Mouse (Mus musculus) cerebellum, adult 9-10 months (tissue): Measurements from ENCODE around the gene Mtmr11.

Source experiments
- DNase-seq: peaks from one replicate; pipeline ENCODE4 v3.0.0; 2022

The Mtmr11 gene

DNA sequence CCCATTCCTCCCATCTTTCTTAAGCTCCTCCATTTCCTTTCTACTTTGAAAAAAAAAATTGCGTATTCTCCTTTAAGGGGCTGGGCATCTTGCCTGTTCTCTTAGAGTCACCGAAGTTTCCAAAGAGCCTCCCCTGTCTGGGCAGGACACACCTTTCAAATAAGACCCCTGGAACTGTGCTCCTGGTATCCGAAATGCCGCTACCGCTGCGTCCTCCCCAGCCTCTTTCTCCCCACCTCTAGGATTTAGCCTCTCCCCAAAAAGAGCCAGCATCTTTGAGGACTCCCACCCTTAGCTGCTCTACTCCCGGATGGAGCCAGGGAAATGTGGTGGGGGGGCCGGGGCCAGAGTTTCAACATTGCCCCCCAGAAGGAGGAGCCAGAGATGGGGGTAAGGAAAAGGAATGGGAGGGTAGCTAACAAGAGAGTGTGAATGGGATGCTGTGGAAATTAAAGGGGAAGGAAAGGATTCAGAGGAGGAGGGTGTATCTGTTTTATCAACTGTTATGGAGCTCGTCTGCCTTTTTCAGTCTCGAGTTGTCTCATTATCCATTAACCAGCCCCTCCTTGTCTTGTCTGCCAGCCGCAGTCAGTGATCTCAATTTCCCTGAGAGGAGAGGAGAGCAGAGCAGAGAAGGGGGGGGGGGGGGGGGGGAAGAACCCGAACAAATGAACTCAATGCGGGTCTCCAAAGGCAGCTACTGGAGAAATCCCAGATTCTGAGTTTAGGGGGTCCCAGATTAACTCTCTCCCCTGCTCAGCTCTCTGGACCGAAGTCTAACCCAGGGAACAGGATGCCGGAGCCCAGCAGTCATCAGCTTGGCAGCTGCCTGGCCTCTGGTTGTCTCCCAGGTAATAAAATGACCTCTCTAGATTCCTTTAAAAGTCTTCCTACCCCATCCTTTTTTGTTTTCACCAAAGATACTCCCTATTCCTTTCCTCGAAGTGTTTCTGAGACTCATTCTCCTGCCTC lies at the start of gene Mtmr11:
Gene Mtmr11 (plus strand): TSS at position 136 of the 972 bp plus-strand sequence.
- DNase-seq, result peak; percentile 57

DNA sequence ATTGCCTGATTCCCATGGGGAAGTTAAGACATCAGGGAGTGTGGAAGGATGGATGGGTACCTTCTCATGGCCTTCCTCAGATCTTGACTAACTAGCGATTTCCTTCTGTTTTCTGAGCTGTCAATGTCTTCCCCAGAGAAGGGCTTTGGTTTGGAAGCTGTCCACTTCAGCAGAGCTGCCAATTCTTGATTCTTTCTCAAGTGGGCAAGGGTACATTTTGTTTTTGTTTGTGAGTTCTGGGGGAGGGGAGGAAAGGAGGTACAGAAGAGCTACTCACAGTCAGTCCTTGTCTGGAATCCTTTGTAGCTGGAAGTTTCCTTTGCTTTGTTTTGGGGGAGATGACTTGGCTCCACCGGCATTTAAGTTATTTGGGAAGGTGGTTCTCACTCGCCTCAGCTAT lies 48.6 kb upstream of the Mtmr11 start:
- no peak for DNase-seq

DNA sequence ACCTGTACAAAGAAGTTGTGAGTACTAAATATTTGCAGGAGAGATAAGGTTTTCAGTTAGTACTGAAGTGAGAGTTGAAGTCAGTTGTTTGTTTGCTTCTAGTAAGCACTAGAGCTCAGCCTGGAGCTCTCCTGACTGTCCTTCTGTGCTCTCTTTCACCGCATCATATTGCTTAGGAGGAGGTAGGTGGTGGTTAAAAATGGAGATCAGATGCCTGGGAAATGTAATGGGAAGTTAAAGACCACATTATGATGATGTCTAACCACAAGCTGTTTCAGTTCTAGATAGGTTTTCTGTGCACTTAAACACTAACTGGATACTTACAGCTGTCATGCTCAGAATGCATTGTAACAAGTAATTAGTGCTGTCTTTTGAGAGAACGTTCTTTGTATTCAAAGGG lies 43.7 kb upstream of the Mtmr11 start:
- DNase-seq, result no peak

DNA sequence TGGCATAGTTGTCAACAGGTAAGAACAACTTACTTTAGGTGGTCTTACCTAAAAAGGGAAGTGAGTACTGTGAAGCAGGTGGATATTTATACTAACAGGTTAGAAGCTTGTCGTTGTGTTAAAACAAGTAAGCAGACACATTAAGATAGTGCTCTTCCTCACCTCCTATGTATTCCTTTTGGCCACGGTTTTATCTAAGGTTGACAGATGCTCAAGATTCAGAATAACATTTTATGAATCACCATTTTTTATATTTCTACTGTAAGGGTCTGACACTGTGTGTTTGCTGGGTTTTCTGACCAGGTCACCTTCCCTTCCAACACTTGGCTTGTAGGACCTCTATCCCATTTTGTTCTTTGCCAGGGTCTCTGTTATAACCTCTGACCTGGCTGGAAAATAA lies 43.1 kb upstream of the Mtmr11 start:
- DNase-seq, result no peak

DNA sequence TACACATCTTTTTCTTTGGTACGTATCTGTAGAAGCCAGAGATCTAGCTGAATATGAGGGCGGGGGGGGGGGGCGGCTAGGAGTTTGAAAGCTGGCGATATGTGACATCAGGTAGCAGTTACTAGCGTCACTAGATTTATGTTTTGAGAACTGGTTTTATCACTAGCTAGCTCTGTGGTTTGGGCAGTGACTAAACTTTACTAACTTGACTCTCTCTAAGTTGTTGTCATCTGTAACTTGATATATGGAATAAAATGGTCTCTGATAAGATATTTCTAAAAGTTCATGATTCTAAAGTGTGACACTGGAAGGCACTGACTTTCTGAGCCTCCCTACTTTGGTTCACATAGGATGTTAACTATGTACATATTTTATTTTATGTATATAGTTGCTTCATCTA lies 37.6 kb upstream of the Mtmr11 start:
- DNase-seq, result no peak

DNA sequence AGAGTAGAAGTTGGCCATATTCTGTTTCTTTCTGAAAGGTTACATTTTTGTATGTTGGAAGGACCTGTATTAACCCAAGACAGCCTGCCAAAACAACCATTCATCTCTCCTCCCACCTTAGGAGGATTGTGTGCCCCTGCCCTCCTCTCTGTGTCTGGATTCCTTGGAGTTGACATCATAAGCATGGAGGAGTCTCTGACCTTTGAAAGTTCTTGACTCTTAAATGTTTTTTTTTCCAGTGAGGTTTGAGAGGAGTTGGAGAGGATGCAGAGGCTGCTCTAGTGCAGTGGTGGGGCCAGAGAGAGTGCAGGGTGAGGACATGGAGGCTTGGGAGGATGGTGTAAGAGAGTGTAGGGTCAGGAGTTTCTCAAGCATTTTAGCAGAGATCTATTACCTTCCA lies 33.7 kb upstream of the Mtmr11 start:
- DNase-seq, result no peak

DNA sequence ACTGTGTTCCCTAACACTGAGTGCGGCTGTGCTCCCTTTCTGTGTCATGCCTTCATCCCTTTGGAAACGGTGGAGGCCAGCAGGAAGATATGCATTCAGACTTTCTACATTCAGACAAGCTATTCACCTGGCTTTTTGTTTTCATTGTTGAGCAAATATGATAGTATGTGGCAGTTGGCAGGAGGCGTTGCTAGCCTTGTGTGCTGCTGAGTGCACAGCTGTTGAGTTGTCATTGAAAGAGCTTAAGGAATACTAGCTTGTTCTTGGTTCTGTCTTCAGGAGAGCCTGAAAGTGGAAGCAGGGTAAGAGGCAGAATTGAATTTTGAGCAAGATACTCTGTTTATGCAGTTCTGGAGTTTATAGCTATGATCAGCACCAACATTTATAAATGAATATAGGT lies 29.3 kb upstream of the Mtmr11 start:
- DNase-seq, result no peak

DNA sequence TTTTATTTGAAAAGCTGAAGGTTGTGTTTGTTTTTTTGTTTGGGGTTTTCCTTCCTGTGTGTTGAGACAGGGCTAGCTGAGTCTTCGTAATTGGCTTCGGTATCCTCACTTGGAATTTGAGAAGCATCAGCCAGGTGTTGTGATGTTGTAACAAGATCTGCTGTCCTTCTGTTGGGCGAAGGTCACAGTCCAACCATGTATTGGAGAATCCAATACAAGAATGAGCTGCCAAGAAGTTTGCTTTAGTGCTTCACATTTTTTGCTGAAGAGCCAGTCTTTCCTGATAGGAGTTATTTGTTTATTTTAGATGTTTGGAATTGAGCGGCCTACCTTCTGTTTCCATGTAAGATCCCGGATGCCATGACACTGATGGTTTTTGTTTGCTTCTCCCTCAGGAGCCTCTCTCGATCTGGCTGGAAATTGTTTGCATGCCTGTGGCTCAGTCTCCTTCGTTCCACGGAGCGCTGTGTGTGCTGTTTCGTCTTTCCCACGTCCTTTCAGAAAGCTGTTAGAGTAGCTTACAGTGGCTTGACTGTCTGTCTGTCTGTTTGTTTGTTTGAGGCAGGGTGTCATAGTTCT lies 28.4 kb upstream of the Mtmr11 start:
- DNase-seq, result no peak

DNA sequence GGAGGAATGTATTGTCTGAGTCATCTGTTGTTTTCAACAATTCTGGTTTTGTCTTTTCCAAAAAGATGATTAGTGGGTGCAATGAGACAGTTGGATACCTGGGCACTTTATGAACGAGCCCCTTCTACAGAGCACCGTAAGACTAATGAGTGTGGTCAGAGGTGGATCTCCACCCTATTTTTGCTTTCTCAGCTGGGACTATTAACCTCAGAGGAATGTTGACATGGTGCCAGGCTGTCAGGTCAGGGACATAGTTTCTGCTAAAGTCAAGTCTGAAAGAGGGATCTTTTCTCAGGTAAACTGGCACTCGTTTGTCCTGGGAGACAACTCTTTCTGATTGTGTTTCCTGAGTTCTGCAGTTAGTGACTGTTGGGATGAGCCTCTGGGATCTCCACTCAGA lies 26.8 kb upstream of the Mtmr11 start:
- DNase-seq, result no peak

DNA sequence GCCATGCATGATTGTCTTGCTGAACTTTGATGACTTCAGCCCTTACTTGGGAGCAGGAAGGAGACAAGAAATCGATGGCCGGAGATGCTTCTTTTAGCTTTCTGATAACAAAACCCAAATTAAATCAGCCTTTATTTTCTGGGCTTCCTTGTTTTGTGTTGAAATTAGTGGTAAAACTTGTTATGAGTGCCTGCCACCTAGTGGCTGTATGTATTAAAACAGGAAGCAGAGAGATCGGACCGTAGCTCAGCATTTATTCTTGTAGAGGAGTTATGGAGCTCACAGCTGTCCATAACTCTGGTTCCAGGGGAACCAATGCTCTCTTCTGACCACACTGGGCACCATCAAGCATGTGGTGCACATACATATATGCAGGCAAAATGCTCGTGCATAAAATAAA lies 13.9 kb upstream of the Mtmr11 start:
- peak; percentile 83 for DNase-seq

DNA sequence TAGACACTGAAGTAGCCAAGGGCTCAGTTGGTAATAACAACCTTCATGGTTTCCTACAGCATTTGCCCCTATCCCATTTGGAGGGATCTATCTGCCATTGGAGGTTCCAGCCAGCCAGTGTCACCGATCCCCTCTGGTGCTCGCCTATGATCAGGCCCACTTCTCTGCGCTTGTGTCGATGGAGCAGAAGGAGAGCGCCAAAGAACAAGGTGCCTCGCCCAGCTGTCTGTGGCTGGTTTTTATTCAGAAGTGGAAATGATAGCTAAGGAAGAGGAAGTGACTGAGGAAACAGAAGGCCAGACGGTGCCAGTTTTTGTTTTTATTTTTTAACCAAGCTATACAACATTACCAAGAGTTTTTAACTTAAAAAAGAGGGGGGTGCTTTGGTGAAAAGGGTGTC lies 10.0 kb upstream of the Mtmr11 start:
- no peak for DNase-seq

DNA sequence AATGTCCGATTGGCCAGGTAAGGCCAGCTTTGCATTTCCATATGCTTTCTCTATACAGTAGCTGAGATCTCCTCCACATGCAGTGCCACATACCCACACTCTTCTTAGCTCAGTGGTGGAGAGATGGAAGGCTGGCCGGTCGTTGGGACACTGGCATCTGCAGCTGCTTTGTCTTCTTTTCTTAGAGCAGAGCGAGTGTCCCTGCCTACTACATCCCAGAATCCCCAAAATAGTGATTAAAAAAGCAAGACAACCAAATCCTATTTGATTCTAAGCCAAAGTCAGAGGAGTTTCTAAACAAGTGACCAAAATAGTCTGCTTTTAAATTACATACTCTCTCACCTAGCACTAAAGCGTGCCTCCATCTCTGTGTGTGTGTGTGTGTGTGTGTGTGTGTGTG lies 9.2 kb upstream of the Mtmr11 start:
- no peak for DNase-seq

DNA sequence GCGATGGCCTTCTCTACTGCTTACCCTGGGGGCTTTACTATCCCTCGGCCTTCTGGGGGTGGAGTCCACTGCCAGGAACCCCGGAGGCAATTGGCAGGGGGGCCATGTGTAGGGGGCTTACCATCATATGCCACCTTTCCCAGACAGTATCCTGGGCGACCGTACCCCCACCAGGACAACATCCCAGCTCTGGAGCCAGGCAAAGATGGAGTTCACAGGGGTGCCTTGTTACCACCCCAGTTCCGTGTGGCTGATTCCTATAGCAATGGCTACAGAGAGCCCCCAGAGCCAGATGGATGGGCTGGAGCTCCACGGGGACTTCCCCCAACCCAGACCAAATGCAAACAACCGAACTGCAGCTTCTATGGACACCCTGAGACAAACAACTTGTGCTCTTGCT lies 6.3 kb upstream of the Mtmr11 start:
- no peak for DNase-seq

DNA sequence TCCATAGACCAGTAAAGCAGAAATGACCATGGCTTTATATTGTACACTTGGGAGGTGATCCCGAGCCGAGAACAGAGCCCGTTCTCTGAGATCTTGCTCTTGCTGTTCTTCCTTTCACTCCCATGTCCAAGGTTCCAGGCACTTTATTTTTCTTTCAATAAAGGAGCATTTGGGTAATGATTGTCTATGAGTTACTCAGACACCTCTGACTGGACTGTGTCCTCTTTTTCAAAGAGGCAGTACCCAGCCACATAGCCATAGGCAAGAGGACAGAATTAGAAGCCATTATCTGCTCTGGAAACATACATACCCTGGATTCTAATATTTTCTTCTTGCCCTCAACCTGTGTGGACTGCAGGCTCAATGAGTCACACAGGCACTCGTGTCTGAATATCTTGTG lies 2.0 kb upstream of the Mtmr11 start:
- no peak for DNase-seq

DNA sequence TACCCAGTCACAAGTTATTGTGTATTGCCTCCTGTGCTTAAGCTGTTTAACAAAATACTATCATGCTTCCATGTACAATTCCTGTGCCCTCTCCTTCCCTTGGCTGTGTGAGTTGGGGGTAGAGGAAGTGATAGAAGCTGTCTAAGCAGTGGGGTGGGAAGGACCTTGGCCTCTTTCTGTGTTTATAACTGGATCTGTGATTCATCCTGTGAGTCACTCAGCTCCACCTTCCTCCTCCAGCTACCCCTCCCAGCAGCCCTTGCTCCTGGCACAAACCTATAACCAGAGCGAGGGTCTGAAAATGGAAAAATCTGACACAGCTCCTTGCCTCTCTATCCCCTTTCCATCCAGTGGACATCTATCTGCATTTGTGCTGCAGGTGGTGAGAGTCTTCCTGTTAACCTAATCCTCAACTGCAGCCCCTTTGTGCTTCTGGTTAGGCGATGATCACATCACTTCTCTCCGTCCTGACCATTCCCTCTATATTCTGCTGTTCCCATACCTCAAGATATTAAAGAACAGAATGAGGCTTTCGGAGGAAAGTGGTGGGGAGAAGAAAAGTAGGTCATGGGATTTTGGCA lies 1.5 kb upstream of the Mtmr11 start:
- peak; percentile 61 for DNase-seq

DNA sequence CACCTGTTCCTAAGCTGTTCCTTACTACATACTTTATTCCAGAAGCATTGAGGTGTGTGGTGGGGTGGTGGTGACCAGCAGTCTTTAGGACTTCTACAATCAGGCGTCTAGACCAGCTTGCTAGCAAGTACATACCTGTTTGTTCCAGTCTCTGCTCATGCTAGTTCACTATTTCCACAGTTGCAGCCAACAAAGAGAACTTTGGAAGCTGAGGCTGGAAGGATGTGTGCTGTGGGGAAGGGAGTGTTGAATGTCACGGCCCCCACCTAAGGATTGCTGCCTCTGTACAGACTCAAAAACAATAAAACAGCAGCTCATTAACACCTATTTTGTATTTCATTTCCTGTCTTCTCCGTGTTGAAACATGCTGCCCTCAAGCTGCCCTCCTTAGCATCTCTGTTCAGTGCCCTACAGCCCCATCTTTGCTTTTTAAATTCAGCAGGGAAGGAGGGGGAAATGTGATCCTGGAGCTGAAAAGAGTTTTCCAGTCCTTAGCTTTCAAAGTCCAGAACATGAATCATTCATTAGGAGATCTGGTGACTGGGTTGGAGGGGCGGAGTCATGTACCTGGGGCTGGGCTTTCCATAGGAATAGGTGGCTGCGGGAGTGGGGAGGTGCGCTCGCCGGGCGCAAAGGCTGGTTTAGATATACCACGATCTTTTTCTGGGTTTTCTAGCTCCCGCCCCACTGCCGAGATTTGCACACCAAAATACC lies 844 bp upstream of the Mtmr11 start:
- DNase-seq, result peak; percentile 81

DNA sequence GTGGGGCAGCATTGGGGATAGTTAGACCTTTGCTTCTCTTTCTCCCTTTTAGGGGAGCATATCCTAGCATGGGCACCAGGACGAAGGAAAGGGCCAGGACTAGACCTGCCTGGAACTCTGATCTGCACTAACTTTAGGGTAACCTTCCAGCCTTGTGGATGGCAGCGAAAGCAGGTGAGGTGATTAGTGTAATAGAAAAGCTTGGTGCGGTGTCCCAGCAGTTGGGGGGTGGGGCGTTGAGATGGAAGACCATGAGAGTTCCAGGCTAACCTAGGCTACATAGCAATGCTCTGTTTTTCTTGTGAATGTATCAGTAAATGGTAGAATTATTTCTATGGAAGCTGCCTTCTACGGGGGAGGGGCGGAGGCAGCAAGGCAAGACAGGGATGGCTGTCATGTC lies 1.2 kb downstream of the Mtmr11 start:
- peak; percentile 36 for DNase-seq

DNA sequence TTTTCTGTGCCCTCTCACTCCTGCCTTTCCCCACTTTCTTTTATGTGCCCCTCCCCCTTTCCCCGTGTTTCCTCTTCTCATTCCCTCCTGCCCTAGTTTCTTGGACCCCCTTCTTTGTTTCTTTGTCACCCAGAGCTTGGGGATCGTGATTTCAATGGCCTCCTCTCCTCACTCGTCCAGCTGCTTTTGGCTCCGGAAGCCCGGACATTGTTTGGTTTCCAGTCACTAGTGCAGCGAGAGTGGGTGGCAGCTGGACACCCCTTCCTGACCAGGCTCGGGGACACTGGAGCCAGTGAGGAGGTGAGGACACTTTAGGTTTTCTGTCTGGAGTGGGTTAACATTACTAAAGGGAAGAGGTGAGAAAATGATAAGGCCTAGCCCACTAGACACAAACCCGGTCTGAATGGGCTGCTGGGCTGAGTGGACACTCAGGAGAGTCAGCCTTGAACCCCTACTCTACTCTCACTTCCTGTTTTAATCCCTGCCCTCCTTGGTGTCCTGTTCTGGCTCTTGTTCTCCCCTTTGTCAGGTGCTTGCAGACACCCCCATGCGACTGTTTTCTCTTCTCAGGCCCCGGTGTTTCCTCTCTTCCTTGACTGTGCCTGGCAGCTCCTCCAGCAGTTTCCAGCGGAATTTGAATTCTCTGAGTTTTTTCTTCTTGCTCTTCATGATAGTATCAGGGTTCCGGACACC lies 6.8 kb downstream of the Mtmr11 start:
- DNase-seq, result no peak

DNA sequence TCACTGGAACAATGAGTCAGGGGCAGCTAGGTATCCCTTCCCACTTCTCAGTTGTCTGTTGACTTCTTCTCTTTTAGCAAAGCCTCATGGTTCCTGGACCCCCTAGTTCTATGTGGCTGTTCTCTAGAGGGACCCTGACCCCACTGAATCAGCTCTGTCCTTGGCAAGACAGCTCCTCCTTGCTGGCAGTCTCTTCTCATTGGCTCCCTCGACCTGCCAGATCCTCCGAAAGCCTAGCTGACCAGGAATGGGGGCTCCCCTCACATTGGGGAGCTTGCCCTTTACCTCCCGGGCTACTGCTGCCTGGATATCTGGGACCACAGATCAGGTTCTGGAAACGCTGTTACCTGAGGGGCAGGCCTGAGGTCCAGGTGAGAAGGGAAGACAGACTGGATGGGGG lies 8.5 kb downstream of the Mtmr11 start:
- DNase-seq, result no peak

DNA sequence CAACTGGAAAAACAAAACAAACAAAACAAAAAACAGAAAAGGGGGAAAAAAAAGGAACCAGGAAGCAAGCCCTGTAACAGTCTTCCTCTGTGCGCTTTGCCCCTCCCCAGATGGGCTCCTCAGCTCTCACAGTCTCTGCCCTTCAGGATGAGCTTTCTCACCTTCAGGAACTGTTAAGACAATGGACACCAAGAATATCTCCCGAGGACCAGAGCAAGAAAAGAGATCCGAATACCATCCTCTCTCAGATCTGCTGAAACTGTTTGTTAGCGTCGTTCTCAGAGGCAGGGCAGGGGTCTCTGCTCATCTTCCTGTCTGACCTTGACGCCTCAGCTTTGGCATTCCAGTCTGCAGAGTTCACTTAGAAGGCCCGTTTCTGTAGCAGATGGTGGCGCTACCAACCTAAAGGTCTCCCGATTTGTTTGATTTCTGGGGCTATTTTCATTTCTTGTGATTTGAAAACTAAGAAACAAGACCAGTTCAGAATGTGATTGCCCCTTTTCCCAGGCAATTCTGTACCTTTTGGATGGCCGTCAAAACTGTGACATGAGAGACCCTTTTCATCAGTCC lies 9.3 kb downstream of the Mtmr11 start:
- peak; percentile 53 for DNase-seq

DNA sequence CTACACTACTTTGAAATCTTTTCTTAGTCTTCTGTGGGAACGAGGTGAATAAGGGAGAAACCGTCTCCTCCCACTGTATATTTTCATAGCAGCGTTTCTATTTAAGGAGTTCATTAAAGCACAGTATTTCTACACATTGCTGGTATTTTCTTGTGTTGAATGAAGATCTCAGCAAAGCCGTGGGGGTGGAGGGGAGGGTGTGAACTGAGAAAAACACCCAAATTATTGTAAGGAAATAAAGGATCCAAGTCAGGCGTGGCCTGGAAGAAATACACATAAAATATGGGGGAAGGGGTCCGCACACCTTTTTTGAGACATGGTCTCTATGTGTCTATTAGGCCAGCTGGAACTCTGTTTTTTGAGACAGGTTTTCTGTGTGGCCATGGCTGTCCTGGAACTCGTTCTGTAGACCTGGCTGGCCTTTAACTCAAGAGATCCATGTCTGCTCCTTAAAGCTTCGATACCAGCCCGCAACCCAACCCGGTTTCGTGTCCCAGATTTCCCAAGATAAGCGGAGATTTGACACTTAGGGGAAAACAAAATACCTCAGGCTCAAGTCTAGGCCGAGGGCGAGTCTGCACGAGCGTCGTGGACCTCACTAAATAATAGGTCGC lies 9.9 kb downstream of the Mtmr11 start:
- DNase-seq, result no peak
